Mouse (Mus musculus): Measurements from ENCODE around the gene 6430571L13Rik. TPM values are rescaled to one million over a fixed set of nuclear protein-coding genes. Genes with fewer than 3 reads are reported as not detected.

6430571L13Rik gene
- total and polyA plus RNA-seq, 3 experiments = 0.35 TPM; not detected in 1

DNA sequence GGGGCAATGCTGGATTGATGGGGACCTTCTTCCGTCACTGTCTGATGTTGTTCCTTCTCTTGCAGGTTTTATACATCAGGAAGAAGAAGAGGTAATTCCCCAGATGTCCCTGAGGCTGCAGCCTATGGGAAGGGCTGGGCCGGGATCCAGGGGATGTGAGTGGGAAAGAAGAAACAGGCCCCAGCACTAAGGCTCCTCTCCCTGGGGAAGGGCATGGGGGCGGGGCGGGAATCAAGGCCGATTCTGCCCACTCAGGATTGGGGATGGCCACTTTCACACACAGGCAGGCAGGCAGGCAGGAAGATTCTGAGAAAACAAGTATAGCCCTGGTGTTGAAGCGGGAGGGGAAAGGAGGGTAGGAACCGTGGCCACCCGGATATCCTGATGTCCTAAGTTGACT lies 5.7 kb downstream of the 6430571L13Rik start:
- Histone ChIP-seq H3K27me3 (ENCODE audit: control insufficient read depth in 1 of 2, insufficient read depth in 2 of 2, low read length in 2 of 2) (no peaks in the 10 kb centered on the region; a peak in 1 of 4 replicates), H3K4me3 (ENCODE audit: control insufficient read depth in 1 of 2, insufficient read depth in 1 of 2, low read depth in 2 of 2, low read length in 2 of 2) (no peak overlapping the region), H3K9ac (ENCODE audit: control insufficient read depth, low read depth, low read length, poor library complexity, severe bottlenecking) (no peak overlapping the region), H3K36me3 (ENCODE audit: control insufficient read depth in 1 of 2, insufficient read depth in 2 of 2, low read length in 2 of 2) (peaks cover 0 to 6% of the 10 kb centered on the region in 2 experiments; a peak in 2 of 4 replicates), H3K4me1 (ENCODE audit: control insufficient read depth in 1 of 2, insufficient read depth in 2 of 2, low read length in 2 of 2) (peaks cover 0 to 12% of the 10 kb centered on the region in 2 experiments; a peak in 2 of 4 replicates), H3K9me3 (replicated peaks; ENCODE audit: insufficient read depth, low read length) (no peaks in the 10 kb centered on the region), H3K27ac (ENCODE audit: control insufficient read depth, low read depth, low read length) (no peak overlapping the region), H3K79me2 (ENCODE audit: control insufficient read depth, insufficient read depth, low read length, poor library complexity) (no peaks in the 10 kb centered on the region)
- no peak for DNase-seq (ENCODE audit: low read depth, low spot score)
- TF ChIP-seq ZMIZ1 (IDR thresholded peaks at IDR 0.05; ENCODE audit: low read depth, low read length) = no peak

GRCm38 (mm10) chr9:107347586-107348183 lies 7.3 kb downstream of the 6430571L13Rik start:
- H3K4me3 ChIP-seq (ENCODE audit: control insufficient read depth in 1 of 2, insufficient read depth in 1 of 2, low read depth in 2 of 2, low read length in 2 of 2) = no peak overlapping the region
- no peaks in the 10 kb centered on the region for H3K9me3 ChIP-seq (replicated peaks; ENCODE audit: insufficient read depth, low read length)
- H3K27ac ChIP-seq (ENCODE audit: control insufficient read depth, low read depth, low read length) = no peak overlapping the region
- no peak for DNase-seq (ENCODE audit: low read depth, low spot score)
- H3K36me3 ChIP-seq (ENCODE audit: control insufficient read depth in 1 of 2, insufficient read depth in 2 of 2, low read length in 2 of 2) = peaks cover 0 to 6% of the 10 kb centered on the region in 2 experiments; a peak in 2 of 4 replicates
- peaks cover 0 to 10% of the 10 kb centered on the region in 2 experiments; a peak in 1 of 4 replicates for H3K4me1 ChIP-seq (ENCODE audit: control insufficient read depth in 1 of 2, insufficient read depth in 2 of 2, low read length in 2 of 2)
- no peak overlapping the region for H3K9ac ChIP-seq (ENCODE audit: control insufficient read depth, low read depth, low read length, poor library complexity, severe bottlenecking)
- H3K27me3 ChIP-seq (ENCODE audit: control insufficient read depth in 1 of 2, insufficient read depth in 2 of 2, low read length in 2 of 2) = no peaks in the 10 kb centered on the region; a peak in 2 of 4 replicates
- H3K79me2 ChIP-seq (ENCODE audit: control insufficient read depth, insufficient read depth, low read length, poor library complexity) = no peaks in the 10 kb centered on the region
- TF ChIP-seq ZNF384 (IDR thresholded peaks at IDR 0.05; ENCODE audit: low read depth, low read length) = no peak
- no peak for TF ChIP-seq NRF1 (IDR thresholded peaks at IDR 0.05; ENCODE audit: insufficient read depth, low read depth, low read length, poor library complexity, severe bottlenecking)
- TF ChIP-seq UBTF (IDR thresholded peaks at IDR 0.05; ENCODE audit: borderline replicate concordance, insufficient read depth, low read depth, low read length) = no peak
- TF ChIP-seq ETS1 (IDR thresholded peaks at IDR 0.05; ENCODE audit: low read depth, low read length) = no peak
- no peak for TF ChIP-seq POLR2A (IDR thresholded peaks at IDR 0.05; ENCODE audit: control insufficient read depth in 1 of 2, insufficient read depth in 1 of 2, low read depth in 1 of 2, low read length in 2 of 2, poor library complexity in 1 of 2)
- no peak for TF ChIP-seq MYB (IDR thresholded peaks at IDR 0.05; ENCODE audit: low read depth, low read length)
- TF ChIP-seq BHLHE40 (IDR thresholded peaks at IDR 0.05; ENCODE audit: borderline replicate concordance, low read depth, low read length) = no peak
- no peak for TF ChIP-seq MEF2A (IDR thresholded peaks at IDR 0.05; ENCODE audit: extremely low read depth, insufficient replicate concordance, low read depth, low read length, poor library complexity, severe bottlenecking)
- no peak for TF ChIP-seq MAZ (IDR thresholded peaks at IDR 0.05; ENCODE audit: low read depth, low read length)
- TF ChIP-seq TCF12 (IDR thresholded peaks at IDR 0.05; ENCODE audit: low read depth, low read length) = no peak
- no peak for TF ChIP-seq KAT2A (conservative IDR thresholded peaks at IDR 0.05; ENCODE audit: low read depth, low read length)
- no peak for TF ChIP-seq ELF1 (IDR thresholded peaks at IDR 0.05; ENCODE audit: low read depth, low read length)
- TF ChIP-seq TAL1 (IDR thresholded peaks at IDR 0.05; ENCODE audit: low read length) = no peak
- no peak for TF ChIP-seq ZMIZ1 (IDR thresholded peaks at IDR 0.05; ENCODE audit: low read depth, low read length)
- TF ChIP-seq GATA1 (IDR thresholded peaks at IDR 0.05; ENCODE audit: low read depth, low read length) = no peak
- TF ChIP-seq RCOR1 (IDR thresholded peaks at IDR 0.05; ENCODE audit: low read depth, low read length) = no peak
- TF ChIP-seq MXI1 (IDR thresholded peaks at IDR 0.05; ENCODE audit: low read depth, low read length) = no peak
